Mouse (Mus musculus): Measurements from ENCODE around the gene Rhod.
"Not testable (repeated sequence)": the region's sequence is repeated elsewhere in the genome, so short reads cannot be mapped to it uniquely, and the experiment has no call there.

The Rhod gene

GRCm38 (mm10) chr19:4417183-4417582 is 22.0 kb downstream of the Rhod start:
- no peak for DNase-seq (ENCODE audit: extremely low spot score, low read depth, low spot score)

- DNase-seq (ENCODE audit: extremely low spot score, low read depth, low spot score): no peak
Observed at GRCm38 (mm10) chr19:4414631-4415030, 24.6 kb downstream of the Rhod start.

- no peak for DNase-seq (ENCODE audit: extremely low spot score, low read depth, low spot score)
Observed at GRCm38 (mm10) chr19:4409062-4409461, 30.2 kb downstream of the Rhod start.

GRCm38 (mm10) chr19:4404840-4405239 is 34.4 kb downstream of the Rhod start:
- no peak for DNase-seq (ENCODE audit: extremely low spot score, low read depth, low spot score)

GRCm38 (mm10) chr19:4398959-4399358 is 40.3 kb downstream of the Rhod start:
- DNase-seq (ENCODE audit: extremely low spot score, low read depth, low spot score): no peak

- DNase-seq (ENCODE audit: extremely low spot score, low read depth, low spot score): no peak
Observed at GRCm38 (mm10) chr19:4398630-4398948, 40.6 kb downstream of the Rhod start.

GRCm38 (mm10) chr19:4397798-4398629 is 41.2 kb downstream of the Rhod start, which contains the start of gene Kdm2a:
Kdm2a (minus strand) TSS chr19:4398285.
- no peak for DNase-seq (ENCODE audit: extremely low spot score, low read depth, low spot score)

GRCm38 (mm10) chr19:4396998-4397797 is 42.0 kb downstream of the Rhod start:
- peak; percentile 86 for DNase-seq (ENCODE audit: extremely low spot score, low read depth, low spot score)

- no peak for DNase-seq (ENCODE audit: extremely low spot score, low read depth, low spot score)
Observed at GRCm38 (mm10) chr19:4396081-4396997, 42.9 kb downstream of the Rhod start.

- DNase-seq (ENCODE audit: extremely low spot score, low read depth, low spot score): no peak
Observed at GRCm38 (mm10) chr19:4387276-4387675, 52.0 kb downstream of the Rhod start.

GRCm38 (mm10) chr19:4385026-4385425 is 54.2 kb downstream of the Rhod start:
- no peak for DNase-seq (ENCODE audit: extremely low spot score, low read depth, low spot score)

GRCm38 (mm10) chr19:4384322-4384721 is 54.9 kb downstream of the Rhod start:
- no peak for DNase-seq (ENCODE audit: extremely low spot score, low read depth, low spot score)

GRCm38 (mm10) chr19:4383306-4383705 is 55.9 kb downstream of the Rhod start:
- DNase-seq (ENCODE audit: extremely low spot score, low read depth, low spot score): no peak

- not testable (repeated sequence) for DNase-seq (ENCODE audit: extremely low spot score, low read depth, low spot score)
Observed at GRCm38 (mm10) chr19:4382303-4382702, 56.9 kb downstream of the Rhod start.
